Mouse (Mus musculus) E14TG2a.4 (cell line): Measurements from ENCODE around the gene Vmn2r22.
A peak's percentile ranks its signal among the peaks of the same experiment; 100 is the strongest.
"Not testable (repeated sequence)": the region's sequence is repeated elsewhere in the genome, so short reads cannot be mapped to it uniquely, and the experiment has no call there.

Experiments
- H3K27me3 ChIP-seq: 2 replicates; pipeline ENCODE4 v1.6.1; 2014; ENCODE audit warnings: low read length, control low read depth; ENCODE audit not compliant: insufficient read depth
- H3K36me3 ChIP-seq: 2 replicates; pipeline ENCODE4 v1.6.1; 2014; ENCODE audit warnings: low read length, control low read depth; ENCODE audit not compliant: insufficient read depth
- H3K4me1 ChIP-seq: replicated peaks from 2 replicates; pipeline ENCODE4 v1.6.1; 2014; ENCODE audit warnings: low read depth, low read length, control low read depth
- H3K4me3 ChIP-seq: replicated peaks from 2 replicates; pipeline ENCODE4 v1.5.1; 2014; ENCODE audit warnings: mild to moderate bottlenecking, low read length
- H3K9me3 ChIP-seq: 2 replicates; pipeline ENCODE4 v1.6.1; 2014; ENCODE audit warnings: low read length, control low read depth
- CTCF ChIP-seq: conservative IDR thresholded peaks from 2 replicates; pipeline ENCODE4 v1.5.1; 2014; ENCODE audit warnings: low read length
- NANOG ChIP-seq: IDR thresholded peaks from 2 replicates; pipeline ENCODE4 v1.6.1; 2014; ENCODE audit warnings: borderline replicate concordance, low read length, mixed read lengths
- POU5F1 ChIP-seq: IDR thresholded peaks from 2 replicates; pipeline ENCODE4 v1.6.1; 2014; ENCODE audit warnings: low read length, borderline replicate concordance

Vmn2r22 gene

GRCm38 (mm10) chr6:123650625-123651024, at the start of gene Vmn2r22:
Vmn2r22 (minus strand) TSS chr6:123650725.
- not testable (repeated sequence) for H3K4me1 ChIP-seq, H3K27me3 ChIP-seq, H3K4me3 ChIP-seq, H3K36me3 ChIP-seq
- peaks cover 58% of the 10 kb centered on the region for H3K9me3 ChIP-seq

GRCm38 (mm10) chr6:123697213-123697612, 46.7 kb upstream of the Vmn2r22 start:
- Histone ChIP-seq H3K4me3 (no peak overlapping the region), H3K36me3 (0 out of 2 replicates have a peak, but pooled peaks cover 3% of the 10 kb centered on the region), H3K27me3 (no peaks in the 10 kb centered on the region), H3K4me1 (peaks cover 10% of the 10 kb centered on the region), H3K9me3 (peaks cover 31% of the 10 kb centered on the region)
- TF ChIP-seq NANOG: no peak
- TF ChIP-seq CTCF: no peak
- TF ChIP-seq POU5F1: no peak; the same call in 1 of the 2 replicates

GRCm38 (mm10) chr6:123696639-123697038, 46.1 kb upstream of the Vmn2r22 start:
- not testable (repeated sequence) for H3K4me1 ChIP-seq, H3K36me3 ChIP-seq, H3K27me3 ChIP-seq, H3K4me3 ChIP-seq
- H3K9me3 ChIP-seq: peaks cover 31% of the 10 kb centered on the region
- peak; percentile 50; the same call in 1 of the 2 replicates for TF ChIP-seq NANOG

- Histone ChIP-seq H3K27me3 (no peaks in the 10 kb centered on the region), H3K9me3 (peaks cover 67% of the 10 kb centered on the region)
- TF ChIP-seq NANOG: no peak
- peak; percentile 22; the same call in 1 of the 2 replicates for TF ChIP-seq CTCF
Measured at GRCm38 (mm10) chr6:123657040-123657439, 6.5 kb upstream of the Vmn2r22 start.

GRCm38 (mm10) chr6:123639394-123639793, 11.1 kb downstream of the Vmn2r22 start:
- not testable (repeated sequence) for H3K4me3 ChIP-seq, H3K36me3 ChIP-seq, H3K4me1 ChIP-seq, H3K27me3 ChIP-seq, H3K9me3 ChIP-seq

More at GRCm38 (mm10) chr6:123657040-123657439, 6.5 kb upstream of the Vmn2r22 start:
- no peaks in the 10 kb centered on the region for H3K36me3 ChIP-seq
- no peak overlapping the region for H3K4me3 ChIP-seq
- H3K4me1 ChIP-seq: no peaks in the 10 kb centered on the region

- H3K4me1 ChIP-seq, H3K4me3 ChIP-seq, H3K9me3 ChIP-seq, H3K36me3 ChIP-seq, H3K27me3 ChIP-seq: not testable (repeated sequence)
Measured at GRCm38 (mm10) chr6:123623784-123624183, 26.7 kb downstream of the Vmn2r22 start.

GRCm38 (mm10) chr6:123588368-123588767, 62.2 kb downstream of the Vmn2r22 start:
- not testable (repeated sequence) for H3K4me3 ChIP-seq, H3K4me1 ChIP-seq, H3K36me3 ChIP-seq, H3K27me3 ChIP-seq, H3K9me3 ChIP-seq

- H3K4me1 ChIP-seq, H3K27me3 ChIP-seq, H3K36me3 ChIP-seq: not testable (repeated sequence)
Measured at GRCm38 (mm10) chr6:123587796-123588328, 62.7 kb downstream of the Vmn2r22 start.

GRCm38 (mm10) chr6:123583988-123584387, 66.5 kb downstream of the Vmn2r22 start:
- not testable (repeated sequence) for H3K27me3 ChIP-seq, H3K9me3 ChIP-seq, H3K4me3 ChIP-seq, H3K4me1 ChIP-seq, H3K36me3 ChIP-seq

More at GRCm38 (mm10) chr6:123587796-123588328, 62.7 kb downstream of the Vmn2r22 start:
- H3K9me3 ChIP-seq, H3K4me3 ChIP-seq: not testable (repeated sequence)

- H3K27me3 ChIP-seq: not testable (repeated sequence)
Measured at GRCm38 (mm10) chr6:123574698-123575097, 75.8 kb downstream of the Vmn2r22 start.

More at GRCm38 (mm10) chr6:123574698-123575097, 75.8 kb downstream of the Vmn2r22 start:
- not testable (repeated sequence) for H3K36me3 ChIP-seq, H3K9me3 ChIP-seq, H3K4me3 ChIP-seq, H3K4me1 ChIP-seq
